Mouse (Mus musculus): ENCODE data around the gene Gm20458.

Gm20458 gene

DNA sequence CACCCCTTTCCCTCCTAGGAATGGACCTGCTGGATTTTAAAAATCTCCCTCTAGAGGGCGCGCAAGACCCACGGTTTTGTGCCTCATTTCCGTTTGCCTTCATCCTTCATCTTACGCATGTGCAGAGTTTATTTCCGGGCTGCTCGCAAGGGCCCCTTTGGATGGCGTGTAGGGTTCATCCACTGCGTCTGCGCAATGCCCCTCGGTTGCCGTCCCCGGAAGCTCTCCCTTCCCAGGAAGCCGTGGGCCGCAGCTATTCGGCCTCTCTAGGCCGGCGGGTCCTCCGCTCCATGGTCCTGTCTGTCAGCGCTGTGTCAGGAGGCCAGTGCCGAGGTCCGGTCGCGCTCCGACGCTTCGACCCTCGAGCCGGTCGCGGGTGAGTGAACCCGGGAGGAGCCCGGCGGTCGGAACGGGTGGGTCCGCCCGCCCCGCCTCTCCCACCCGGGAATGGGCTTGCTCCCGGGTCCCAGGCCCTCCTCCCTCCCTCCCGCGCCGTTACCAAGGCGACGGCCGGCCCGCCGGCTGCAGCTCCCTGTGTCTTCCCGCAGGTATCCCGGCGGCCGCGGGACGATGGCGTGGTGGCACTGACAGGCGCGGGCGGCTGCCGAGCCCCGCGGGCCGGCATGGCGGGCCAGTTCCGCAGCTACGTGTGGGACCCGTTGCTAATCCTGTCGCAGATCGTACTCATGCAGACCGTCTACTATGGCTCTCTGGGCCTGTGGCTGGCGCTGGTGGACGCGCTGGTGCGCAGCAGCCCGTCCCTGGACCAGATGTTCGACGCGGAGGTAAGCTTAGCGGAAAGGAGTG, at the start of gene Gm20458:
Gene Gm20458 (plus strand): TSS at position 223 of the 807 bp plus-strand sequence.
- DNase-seq (ENCODE audit: low read depth) = peak; percentile 98

- DNase-seq (ENCODE audit: low read depth) = no peak
Observed at GRCm38 (mm10) chr2:164414167-164414566, 46.6 kb upstream of the Gm20458 start.

GRCm38 (mm10) chr2:164414581-164414980, 46.2 kb upstream of the Gm20458 start:
- DNase-seq (ENCODE audit: low read depth) = no peak

- peak; percentile 64 for DNase-seq (ENCODE audit: low read depth)
Observed at GRCm38 (mm10) chr2:164417198-164417597, 43.6 kb upstream of the Gm20458 start.

GRCm38 (mm10) chr2:164418308-164418875, 42.4 kb upstream of the Gm20458 start:
- no peak for DNase-seq (ENCODE audit: low read depth)

- peak; percentile 49 for DNase-seq (ENCODE audit: low read depth)
Observed at GRCm38 (mm10) chr2:164419489-164419888, 41.3 kb upstream of the Gm20458 start.

- DNase-seq (ENCODE audit: low read depth) = no peak
Observed at GRCm38 (mm10) chr2:164421306-164421705, 39.5 kb upstream of the Gm20458 start.

GRCm38 (mm10) chr2:164421979-164422378, 38.8 kb upstream of the Gm20458 start:
- no peak for DNase-seq (ENCODE audit: low read depth)

DNA sequence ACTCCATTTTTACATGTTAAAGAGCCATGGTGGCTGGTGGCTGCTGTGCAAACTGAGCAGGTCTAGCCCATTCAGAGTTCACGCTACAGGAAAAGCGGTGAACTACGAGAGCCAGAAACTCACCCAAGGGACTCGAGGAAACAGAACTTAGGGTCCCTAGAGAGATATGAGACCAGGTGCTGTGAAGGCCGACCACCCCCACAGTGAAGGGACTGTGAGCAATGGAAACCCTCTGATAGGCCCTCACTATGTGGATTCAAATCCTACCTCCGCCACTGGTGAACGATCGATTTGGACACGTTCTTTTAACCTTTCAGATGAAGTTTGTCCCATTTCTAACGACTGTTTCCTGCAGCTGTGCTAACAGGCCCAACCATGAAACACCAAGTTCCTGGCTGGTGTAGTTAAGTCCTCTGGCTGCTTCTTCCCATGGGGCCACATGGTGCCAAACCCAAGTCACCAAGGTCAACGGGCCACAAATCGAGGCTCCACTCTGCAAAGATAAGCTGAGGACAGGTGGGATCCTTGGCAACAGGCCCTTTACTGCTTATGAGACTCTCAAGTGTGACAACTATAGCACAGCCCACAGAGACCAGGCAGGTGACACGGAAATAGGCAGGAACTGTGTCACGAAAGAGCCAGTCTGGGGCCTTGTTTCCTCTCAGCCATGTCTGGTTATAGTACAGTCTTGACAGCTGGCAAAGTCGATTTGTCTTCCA, 37.9 kb upstream of the Gm20458 start:
- DNase-seq (ENCODE audit: low read depth) = peak; percentile 18

DNA sequence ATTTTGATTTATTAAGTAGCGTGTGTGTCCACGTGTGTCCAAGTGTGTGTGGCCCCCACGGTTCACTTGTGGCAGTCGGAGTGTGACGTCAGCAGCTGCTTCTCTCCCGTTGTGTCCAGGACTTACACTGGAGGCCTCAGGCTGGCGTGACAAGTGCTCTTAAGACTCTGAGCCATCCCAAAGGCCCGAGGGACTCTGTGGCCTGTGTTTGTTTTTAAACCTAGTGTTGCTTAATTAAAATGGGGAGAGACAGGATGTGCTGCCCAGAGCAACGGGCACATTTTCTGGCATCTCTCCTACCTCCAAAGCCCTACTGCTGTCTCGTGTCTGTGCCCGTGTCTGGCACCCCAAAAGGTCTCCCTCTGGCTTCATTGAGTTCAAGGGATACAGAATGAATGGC, 37.3 kb upstream of the Gm20458 start:
- DNase-seq (ENCODE audit: low read depth) = no peak

- DNase-seq (ENCODE audit: low read depth) = no peak
Observed at GRCm38 (mm10) chr2:164424406-164424805, 36.4 kb upstream of the Gm20458 start.

DNA sequence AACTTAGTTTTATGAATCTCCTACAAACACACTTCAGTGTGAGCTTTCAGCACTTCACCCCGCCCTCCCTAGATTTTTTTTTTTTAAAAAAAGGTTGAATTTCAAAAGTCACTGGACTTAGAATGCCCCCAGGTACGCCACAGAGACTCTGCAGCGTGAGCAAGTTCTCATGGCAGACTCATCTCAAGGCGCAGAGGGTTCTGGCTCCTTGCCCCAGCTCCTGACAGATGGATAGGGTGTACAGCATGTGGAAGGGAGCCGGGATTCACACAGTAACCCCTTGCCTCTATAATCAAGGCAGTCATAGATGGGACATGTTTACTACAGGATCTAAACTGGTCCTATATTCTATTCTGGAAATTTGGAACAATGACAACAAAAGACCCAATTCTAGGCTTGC, 35.4 kb upstream of the Gm20458 start:
- no peak for DNase-seq (ENCODE audit: low read depth)

DNA sequence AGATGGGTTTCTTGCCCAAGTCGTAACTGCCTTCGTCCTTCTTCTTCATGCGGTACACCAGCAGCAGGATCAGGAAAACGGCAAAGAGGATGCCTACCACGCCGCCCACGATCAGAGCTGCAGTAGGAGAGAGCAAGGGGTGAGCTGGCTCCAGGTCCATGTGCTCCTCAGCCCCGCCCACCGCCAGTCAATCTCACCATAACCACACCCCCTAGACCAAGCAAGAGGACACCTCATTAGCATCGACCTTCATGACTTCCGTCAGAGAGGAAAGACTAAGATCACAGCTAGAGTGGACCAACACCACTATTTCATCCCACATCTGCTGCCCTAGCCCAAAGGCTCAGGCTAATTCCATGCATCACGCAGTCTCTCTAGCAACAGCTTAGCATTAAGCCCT, 34.6 kb upstream of the Gm20458 start:
- no peak for DNase-seq (ENCODE audit: low read depth)

- DNase-seq (ENCODE audit: low read depth) = peak; percentile 37
Observed at GRCm38 (mm10) chr2:164426952-164427351, 33.8 kb upstream of the Gm20458 start.

DNA sequence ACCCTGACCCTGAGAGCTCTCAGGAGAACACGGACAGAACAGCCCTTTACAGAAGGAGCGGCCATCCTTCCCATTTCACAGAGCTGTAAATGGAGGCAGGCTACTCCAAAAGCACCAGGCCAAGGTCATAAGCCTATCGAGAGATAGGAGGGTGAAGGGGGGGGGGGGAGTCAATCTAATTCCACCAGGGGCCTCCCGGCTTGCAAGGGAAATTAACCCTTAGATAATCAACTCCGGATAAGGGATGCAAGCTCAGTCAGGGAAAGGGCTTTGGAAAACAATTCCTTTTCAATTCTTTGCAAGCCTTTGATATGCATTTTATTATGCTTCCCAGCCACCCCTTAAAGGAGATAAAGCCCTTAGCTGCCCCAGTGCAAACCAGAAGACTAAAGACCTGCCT, 32.3 kb upstream of the Gm20458 start:
- DNase-seq (ENCODE audit: low read depth) = no peak

DNA sequence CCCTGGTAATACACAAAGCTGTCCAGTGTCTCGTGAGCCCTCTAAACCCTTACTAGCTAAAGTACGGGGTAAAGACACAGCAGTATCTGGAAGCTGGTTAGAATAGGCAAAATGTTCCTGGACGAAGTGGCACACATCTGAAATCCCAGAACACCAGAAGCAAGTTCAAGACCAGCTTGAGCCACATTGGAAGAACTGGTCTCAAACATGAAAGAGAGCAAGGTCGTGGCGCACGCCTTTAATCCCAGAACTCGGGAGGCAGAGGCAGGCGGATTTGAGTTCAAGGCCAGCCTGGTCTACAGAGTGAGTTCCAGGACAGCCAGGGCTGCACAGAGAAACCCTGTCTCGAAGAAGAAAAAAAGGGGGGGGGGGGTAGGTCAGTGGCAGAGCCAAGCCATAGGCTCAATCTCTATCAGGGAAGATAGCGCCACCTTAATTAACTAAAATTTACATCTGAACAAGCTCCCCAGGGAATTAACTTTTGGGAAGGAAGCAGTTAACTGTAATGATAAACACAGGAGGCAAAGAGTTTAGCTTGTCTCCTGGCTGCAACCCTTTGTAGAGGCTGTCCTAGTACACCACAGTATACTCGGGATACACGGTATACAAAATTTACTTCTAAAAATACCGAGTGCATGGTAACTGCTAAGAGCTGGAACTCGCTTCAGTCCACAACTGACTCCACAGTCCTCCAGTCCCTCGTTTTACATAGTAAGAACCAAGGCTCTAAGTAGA, 30.7 kb upstream of the Gm20458 start:
- DNase-seq (ENCODE audit: low read depth) = no peak

- no peak for DNase-seq (ENCODE audit: low read depth)
Observed at GRCm38 (mm10) chr2:164430697-164431096, 30.1 kb upstream of the Gm20458 start.

DNA sequence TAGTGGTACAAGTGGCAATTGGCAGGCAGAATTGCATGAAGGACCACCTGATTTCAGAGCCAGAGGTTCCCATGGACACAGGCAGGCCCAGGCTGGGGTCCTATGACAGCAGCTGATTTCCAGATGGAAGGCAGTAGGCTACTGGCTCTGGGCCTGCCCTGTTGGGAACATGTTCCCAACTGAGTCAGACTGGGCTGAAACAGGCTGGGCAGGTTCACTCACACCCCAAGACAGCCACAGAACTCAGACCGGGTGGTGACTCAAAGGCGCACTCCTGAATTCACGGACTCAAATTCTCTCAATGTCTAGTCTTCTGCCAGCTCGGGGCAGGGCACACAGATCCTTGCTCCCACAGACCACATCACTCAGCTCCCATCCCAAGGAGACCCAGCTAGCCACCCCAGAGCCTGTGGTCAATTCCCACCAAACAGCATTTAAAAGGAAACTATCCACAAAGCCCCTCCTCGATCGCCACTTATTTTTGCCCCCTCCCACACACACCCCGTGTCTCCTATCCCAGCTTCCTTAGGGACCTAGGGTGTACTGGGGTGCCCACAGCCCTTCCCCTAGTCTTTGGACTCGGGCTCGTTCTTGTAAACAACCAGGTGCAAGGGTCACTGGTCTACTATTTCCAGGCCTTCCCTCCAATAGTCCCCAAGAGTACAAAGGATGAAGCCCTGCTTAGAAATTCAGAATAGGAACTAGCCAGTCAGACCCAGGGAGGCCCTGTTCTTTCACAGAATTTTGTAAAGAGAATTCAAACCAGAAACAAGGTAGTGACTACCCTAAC, 28.9 kb upstream of the Gm20458 start:
- no peak for DNase-seq (ENCODE audit: low read depth)

- no peak for DNase-seq (ENCODE audit: low read depth)
Observed at GRCm38 (mm10) chr2:164432541-164433191, 28.1 kb upstream of the Gm20458 start.

- no peak for DNase-seq (ENCODE audit: low read depth)
Observed at GRCm38 (mm10) chr2:164433278-164433895, 27.4 kb upstream of the Gm20458 start.

- no peak for DNase-seq (ENCODE audit: low read depth)
Observed at GRCm38 (mm10) chr2:164434681-164435080, 26.1 kb upstream of the Gm20458 start.
